Mouse (Mus musculus): ENCODE results near the gene Bcas3.

Bcas3 gene

GRCm38 (mm10) chr11:85525979-85526775 is 173.2 kb downstream of the Bcas3 start:
- DNase-seq (ENCODE audit: inconsistent age in 2 of 2, low spot score in 1 of 2), result peak in 1 of 2 experiments; percentile 51

GRCm38 (mm10) chr11:85527261-85527660 is 174.3 kb downstream of the Bcas3 start:
- no peak for DNase-seq (ENCODE audit: inconsistent age in 2 of 2, low spot score in 1 of 2)

GRCm38 (mm10) chr11:85529531-85530285 is 176.7 kb downstream of the Bcas3 start:
- peak; percentile 35 to 62 for DNase-seq (ENCODE audit: inconsistent age in 2 of 2, low spot score in 1 of 2)

- no peak for DNase-seq (ENCODE audit: inconsistent age in 2 of 2, low spot score in 1 of 2)
These were observed 188.0 kb downstream of the Bcas3 start for GRCm38 (mm10) chr11:85540989-85541388.

GRCm38 (mm10) chr11:85543311-85543710 is 190.3 kb downstream of the Bcas3 start:
- DNase-seq (ENCODE audit: inconsistent age in 2 of 2, low spot score in 1 of 2), result no peak

- no peak for DNase-seq (ENCODE audit: inconsistent age in 2 of 2, low spot score in 1 of 2)
These were observed 192.6 kb downstream of the Bcas3 start for GRCm38 (mm10) chr11:85545602-85546001.

- DNase-seq (ENCODE audit: inconsistent age in 2 of 2, low spot score in 1 of 2), result peak; percentile 43 to 71
These were observed 195.0 kb downstream of the Bcas3 start for GRCm38 (mm10) chr11:85547966-85548365.

GRCm38 (mm10) chr11:85549651-85550050 is 196.7 kb downstream of the Bcas3 start:
- DNase-seq (ENCODE audit: inconsistent age in 2 of 2, low spot score in 1 of 2), result no peak

GRCm38 (mm10) chr11:85555066-85555465 is 202.1 kb downstream of the Bcas3 start:
- no peak for DNase-seq (ENCODE audit: inconsistent age in 2 of 2, low spot score in 1 of 2)

- DNase-seq (ENCODE audit: inconsistent age in 2 of 2, low spot score in 1 of 2), result no peak
These were observed 202.8 kb downstream of the Bcas3 start for GRCm38 (mm10) chr11:85555721-85556120.

GRCm38 (mm10) chr11:85565068-85565467 is 212.1 kb downstream of the Bcas3 start:
- DNase-seq (ENCODE audit: inconsistent age in 2 of 2, low spot score in 1 of 2), result no peak

GRCm38 (mm10) chr11:85571040-85571439 is 218.1 kb downstream of the Bcas3 start:
- DNase-seq (ENCODE audit: inconsistent age in 2 of 2, low spot score in 1 of 2), result peak in 1 of 2 experiments; percentile 56

GRCm38 (mm10) chr11:85571936-85572335 is 219.0 kb downstream of the Bcas3 start:
- peak; percentile 32 to 81 for DNase-seq (ENCODE audit: inconsistent age in 2 of 2, low spot score in 1 of 2)

GRCm38 (mm10) chr11:85572590-85572989 is 219.6 kb downstream of the Bcas3 start:
- DNase-seq (ENCODE audit: inconsistent age in 2 of 2, low spot score in 1 of 2), result no peak

- DNase-seq (ENCODE audit: inconsistent age in 2 of 2, low spot score in 1 of 2), result peak in 1 of 2 experiments; percentile 40
These were observed 221.5 kb downstream of the Bcas3 start for GRCm38 (mm10) chr11:85574496-85574895.

GRCm38 (mm10) chr11:85577816-85578645 is 225.1 kb downstream of the Bcas3 start:
- peak in 1 of 2 experiments; percentile 45 for DNase-seq (ENCODE audit: inconsistent age in 2 of 2, low spot score in 1 of 2)

GRCm38 (mm10) chr11:85584086-85584485 is 231.1 kb downstream of the Bcas3 start:
- DNase-seq (ENCODE audit: inconsistent age in 2 of 2, low spot score in 1 of 2), result no peak

GRCm38 (mm10) chr11:85593636-85594035 is 240.7 kb downstream of the Bcas3 start:
- no peak for DNase-seq (ENCODE audit: inconsistent age in 2 of 2, low spot score in 1 of 2)

GRCm38 (mm10) chr11:85599251-85599650 is 246.3 kb downstream of the Bcas3 start:
- no peak for DNase-seq (ENCODE audit: inconsistent age in 2 of 2, low spot score in 1 of 2)

GRCm38 (mm10) chr11:85603546-85604322 is 250.8 kb downstream of the Bcas3 start:
- no peak for DNase-seq (ENCODE audit: inconsistent age in 2 of 2, low spot score in 1 of 2)
